Mouse (Mus musculus) right cerebral cortex, postnatal 14 days (tissue): ENCODE data around the gene Ankib1.
"Not testable (repeated sequence)": the region's sequence is repeated elsewhere in the genome, so short reads cannot be mapped to it uniquely, and the experiment has no call there.

Experiments used
- DNase-seq: peaks from one replicate; pipeline ENCODE4 v3.0.0; 2022

Ankib1 gene

DNA sequence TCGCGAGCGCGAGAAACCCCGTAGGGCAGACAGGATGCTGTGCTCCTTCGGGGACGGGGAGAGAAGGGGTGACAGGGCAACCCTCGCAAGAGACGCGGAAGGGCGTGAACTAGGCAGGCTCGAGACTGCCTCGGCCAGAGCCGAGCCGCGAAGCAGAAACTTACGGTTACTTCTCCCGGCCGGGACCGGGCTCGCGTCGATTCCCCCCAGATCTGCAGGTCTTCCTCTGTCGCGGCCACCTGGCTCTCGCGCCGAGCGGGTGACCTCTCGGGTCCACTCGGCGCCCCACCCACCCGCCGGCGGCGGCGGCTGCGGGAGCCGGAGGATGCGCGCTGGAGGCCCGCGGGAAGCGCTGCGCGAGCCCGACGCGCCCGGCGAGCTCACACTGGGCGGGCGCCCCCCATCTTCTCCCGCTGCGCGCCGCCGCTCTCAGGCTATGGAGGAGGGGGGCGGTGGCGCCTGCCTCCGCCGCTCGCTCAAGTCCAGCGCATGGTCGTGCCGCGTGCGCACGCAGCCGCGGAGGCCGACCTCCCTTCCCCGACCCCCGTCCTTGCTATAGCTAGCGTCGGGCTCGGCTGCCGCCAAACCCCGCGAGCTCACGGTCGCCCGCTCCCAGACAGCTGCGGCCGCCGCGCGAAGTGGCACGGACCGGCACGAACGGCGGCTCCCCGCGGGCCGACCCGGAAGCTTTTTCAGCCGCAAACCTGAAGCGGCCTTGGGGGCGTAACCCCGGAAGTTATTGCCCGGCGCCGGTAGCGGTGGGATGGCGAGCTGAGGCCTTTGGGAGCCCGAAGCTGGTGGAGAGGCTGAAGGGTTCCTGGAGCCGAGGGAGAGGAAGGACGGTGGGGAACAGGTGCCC lies at the start of gene Ankib1, which contains the start of gene Krit1:
Gene Ankib1 (minus strand): TSS at position 493 of the 859 bp plus-strand sequence.
Gene Krit1 (plus strand): TSS at position 752 of the 859 bp plus-strand sequence.
- DNase-seq = peak; percentile 93

- DNase-seq = peak; percentile 13
Observed at GRCm38 (mm10) chr5:3845026-3845425, 42.3 kb upstream of the Ankib1 start, which contains the start of gene Lrrd1. Gene Lrrd1 (plus strand): TSS chr5:3845173.

GRCm38 (mm10) chr5:3834107-3834506 lies 31.4 kb upstream of the Ankib1 start:
- no peak for DNase-seq

GRCm38 (mm10) chr5:3808472-3808871 lies 5.7 kb upstream of the Ankib1 start:
- no peak for DNase-seq

DNA sequence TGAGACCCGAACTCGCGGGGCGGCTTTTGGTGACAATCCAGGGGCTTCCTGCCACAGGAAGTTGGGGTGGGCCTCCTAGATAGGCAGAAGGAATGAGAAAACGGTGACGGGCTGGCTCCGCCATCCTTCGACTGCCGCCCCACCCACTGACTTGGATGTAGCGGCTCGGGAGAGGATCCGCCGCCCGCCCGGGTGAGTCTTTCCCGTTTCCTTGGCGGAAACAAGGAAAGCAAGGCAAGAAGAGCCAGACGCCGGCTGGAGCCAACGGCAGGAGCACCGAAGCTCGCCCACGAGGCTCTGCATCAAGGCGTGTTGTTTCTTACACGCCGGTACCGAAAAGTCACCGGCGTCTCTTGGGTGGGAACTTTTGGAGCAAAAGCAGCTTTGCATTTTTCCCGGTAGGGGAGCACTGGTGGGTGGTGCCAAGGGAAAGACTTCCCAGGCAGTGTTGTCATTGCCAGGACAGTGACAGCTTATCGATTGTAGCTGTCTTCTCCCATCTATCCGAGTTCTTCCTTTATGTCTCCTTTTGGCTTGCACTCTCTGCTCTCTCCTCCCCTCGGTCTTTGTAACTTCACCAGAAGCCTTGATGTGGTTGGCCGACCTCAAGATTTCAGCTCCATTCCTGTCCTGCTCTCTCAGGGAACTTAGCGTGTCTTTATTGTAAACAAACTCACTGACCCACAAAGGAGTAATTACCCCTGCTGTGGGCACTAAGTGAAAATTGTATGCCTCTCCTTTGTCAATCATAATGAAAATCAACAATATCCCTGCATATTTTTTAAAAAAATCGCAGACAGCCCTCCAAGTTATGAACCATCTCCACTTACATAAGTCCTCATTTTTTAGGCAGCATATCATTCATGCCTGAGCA lies 804 bp upstream of the Ankib1 start:
- no peak for DNase-seq

DNA sequence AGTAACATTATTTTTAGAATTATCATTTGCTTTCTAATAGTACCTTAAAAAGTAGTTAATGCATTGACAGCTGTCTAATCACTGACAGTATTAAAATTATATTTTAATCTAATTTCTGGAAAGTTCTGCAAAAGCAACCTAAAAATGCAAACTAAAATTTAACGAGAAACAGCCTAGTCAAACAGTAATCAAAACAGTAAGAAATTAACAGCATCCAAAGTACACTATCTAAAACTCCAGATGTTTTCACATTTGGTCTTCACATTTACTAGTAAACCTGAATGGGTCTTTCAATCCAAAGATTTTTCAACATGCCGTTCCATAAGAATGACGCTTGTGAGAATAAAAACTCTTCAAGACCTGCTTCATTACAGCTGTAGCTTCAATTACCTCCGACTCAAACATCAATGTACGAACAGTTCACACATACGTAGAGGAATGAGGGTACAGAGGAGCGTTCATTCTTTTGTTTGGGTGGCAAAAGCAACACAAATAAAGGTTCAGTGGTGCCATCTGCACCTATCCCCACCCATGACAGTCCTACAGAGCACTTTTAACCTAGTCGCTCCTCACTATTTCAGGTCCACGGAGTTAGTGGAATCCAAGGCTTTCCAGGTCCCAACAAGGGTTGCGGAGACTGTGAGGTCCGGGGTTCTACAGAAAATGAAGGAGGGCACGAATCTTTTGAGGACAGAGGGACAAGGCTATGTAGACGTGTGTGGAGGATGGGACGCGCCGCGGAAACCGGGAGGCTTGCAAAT lies 873 bp downstream of the Ankib1 start:
- DNase-seq = no peak

- no peak for DNase-seq
Observed at GRCm38 (mm10) chr5:3800881-3801280, 1.8 kb downstream of the Ankib1 start.

- DNase-seq = no peak
Observed at GRCm38 (mm10) chr5:3800041-3800440, 2.7 kb downstream of the Ankib1 start.

DNA sequence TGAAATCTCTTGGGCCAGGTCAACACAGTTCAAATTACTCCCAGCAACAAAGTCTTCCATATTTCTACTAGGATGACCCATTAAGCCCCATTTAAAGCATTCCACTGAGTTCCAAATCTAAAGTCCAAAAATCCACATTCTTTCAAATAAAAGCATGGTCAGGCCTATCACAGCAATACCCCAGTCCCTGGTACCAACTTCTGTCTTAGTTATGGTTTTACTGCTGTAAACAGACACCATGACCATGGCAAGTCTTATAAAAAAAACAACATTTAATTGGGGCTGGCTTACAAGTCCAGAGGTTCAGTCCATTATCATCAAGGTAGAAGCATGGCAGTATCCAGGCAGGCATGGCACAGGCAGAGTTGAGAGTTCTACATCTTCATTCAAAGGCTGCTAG lies 4.1 kb downstream of the Ankib1 start:
- DNase-seq = not testable (repeated sequence)

- DNase-seq = not testable (repeated sequence)
Observed at GRCm38 (mm10) chr5:3797101-3797500, 5.6 kb downstream of the Ankib1 start.

DNA sequence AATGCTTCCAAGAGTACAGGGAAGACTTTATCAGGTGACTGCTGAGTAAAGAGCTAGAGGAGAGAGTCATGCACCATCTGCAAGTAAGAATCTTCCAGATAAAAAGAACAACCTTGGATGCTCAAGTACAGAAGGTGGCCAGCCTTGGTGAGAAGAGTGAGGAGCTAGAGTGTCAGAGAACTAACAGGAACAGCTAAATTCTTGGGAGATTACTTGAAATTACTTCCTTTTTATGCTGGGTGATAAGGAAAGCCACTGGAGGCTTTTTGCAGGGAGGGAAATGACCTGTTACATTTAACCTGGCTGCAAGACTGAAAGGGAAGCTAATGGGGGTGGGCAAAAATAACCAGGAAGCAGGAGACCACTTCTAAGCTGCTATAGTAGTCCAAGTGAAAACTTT lies 11.7 kb downstream of the Ankib1 start:
- DNase-seq = no peak

GRCm38 (mm10) chr5:3787548-3787947 lies 15.2 kb downstream of the Ankib1 start:
- no peak for DNase-seq

- no peak for DNase-seq
Observed at GRCm38 (mm10) chr5:3784751-3785496, 17.8 kb downstream of the Ankib1 start.

GRCm38 (mm10) chr5:3783947-3784681 lies 18.6 kb downstream of the Ankib1 start:
- no peak for DNase-seq

DNA sequence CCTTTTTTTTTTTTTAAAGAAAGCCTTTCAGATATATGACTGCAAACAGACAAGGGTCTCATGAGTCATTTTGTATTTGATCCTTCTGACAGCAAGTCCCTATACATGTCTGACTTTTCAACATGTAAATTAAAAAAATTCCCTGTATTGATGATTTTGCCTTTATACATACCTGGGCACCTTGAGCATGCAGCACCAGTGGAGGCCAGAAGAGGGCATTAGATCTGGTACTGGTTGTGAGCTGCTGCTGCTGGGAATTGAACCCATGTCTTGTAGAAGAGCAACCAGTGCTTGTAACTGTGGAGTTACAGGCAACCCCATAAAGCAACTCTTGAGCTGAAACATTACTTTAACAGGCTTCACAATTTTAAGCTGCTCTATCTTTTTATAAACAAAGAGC lies 20.1 kb downstream of the Ankib1 start:
- DNase-seq = no peak

DNA sequence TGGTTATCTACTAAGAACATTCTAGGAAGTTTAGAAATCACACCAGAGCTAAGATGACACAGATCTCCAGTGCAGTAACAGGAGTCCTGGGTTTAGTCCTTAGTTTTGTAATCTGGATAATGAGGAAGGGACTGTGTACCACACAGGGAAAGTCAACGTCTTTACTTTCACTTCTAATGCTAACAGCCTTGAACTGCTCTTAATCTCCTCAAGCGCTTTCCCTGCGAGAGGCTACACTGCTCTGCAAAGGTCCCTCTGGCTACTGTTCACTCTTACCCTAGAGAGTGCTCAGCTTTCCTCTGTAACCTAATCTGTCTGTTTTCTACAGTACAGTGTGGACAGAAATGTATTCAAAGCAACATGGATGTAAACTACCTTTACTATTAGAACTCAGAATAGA lies 30.7 kb downstream of the Ankib1 start:
- DNase-seq = no peak

DNA sequence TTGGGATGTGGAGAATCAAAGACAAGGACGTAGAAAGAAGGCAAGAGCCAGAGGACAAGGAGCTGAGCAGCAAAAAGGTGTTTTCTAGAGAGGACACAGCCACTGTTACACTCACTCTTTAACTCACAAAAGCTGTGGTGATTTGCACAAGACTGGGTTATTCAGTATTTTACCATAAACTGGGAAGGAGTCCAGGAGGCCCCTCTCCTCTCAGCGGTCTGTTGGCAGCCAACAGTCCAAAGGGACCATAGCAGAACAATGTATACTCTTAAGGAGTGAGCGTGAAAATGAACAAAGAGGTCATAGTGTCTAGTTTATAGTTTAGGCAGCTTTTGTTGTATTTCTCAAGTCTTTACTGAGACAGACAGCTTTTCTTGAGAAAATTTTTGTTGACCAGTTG lies 31.2 kb downstream of the Ankib1 start:
- no peak for DNase-seq

DNA sequence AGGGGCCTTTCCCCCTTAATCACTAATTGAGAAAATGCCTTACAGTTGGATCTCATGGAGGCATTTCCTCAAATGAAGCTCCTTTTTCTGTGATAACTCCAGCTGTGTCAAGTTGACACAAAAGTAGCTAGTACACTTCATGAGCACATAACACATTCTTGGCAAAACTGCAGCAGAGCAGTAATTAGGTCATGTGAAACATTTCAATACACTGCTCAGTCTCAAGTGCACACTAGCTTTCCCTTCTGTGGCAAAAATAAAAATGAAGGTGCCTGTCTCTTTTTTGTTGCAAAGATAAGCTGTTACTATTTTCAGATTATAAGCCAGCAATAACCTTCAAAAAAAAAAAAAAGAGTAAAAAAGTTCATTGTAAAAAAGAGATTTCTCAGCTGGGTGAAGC lies 52.2 kb downstream of the Ankib1 start:
- not testable (repeated sequence) for DNase-seq

DNA sequence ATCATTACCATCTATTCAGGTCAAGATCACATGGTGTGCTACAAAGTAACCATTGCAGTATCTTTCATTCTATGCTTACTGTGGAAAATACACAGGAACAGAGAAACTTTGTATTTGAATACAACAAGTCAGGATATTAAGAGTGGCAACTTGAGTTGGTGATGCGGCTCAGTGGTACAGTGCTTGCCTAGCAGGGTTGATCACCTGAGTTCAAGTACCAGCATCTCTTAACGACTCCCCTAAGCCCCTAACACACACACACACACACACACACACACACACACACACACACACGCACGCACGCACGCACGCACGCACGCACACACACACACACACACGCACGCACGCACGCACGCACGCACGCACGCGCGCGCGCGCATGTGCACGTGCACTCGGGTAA lies 69.9 kb downstream of the Ankib1 start:
- DNase-seq = not testable (repeated sequence)

DNA sequence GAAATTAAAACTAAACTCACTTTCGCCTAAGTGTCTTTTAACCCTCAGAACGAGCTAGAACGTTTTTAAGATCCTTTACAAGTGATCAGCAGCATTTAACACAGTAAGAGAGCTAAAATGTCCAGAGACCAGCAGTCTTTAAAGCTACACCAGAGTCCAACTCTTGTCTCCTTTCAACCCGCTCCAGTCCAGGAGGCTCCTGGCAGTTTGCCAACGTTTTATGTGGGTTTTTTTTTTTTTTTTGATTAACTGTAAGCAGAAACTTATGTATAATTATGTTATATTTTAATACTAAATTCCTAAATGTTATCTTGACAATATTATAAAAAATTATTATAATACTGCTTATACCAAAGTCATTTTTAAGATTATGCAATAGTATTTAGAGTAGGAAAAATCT lies 73.9 kb downstream of the Ankib1 start:
- no peak for DNase-seq

DNA sequence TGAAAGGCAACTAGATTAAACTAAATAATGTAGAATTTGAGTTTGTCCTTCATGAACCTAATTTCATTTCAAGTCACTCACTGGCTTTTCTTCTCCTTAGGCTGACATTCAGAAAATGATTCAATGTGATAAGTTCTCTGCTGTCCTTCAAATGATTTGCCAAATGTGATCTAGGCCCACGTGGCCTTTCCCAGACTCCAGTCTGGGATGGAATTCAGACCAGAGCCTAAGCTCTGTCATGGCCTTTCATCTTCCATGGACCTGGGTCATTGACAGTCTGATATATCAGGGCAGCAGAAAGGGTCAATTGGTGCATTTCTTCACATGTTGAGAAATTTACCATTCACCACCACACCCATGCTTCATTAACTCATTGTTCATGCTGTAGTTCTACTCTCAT lies 77.2 kb downstream of the Ankib1 start:
- DNase-seq = no peak
